Mouse (Mus musculus): ENCODE measurements around the gene Cpxm2.

The Cpxm2 gene

DNA sequence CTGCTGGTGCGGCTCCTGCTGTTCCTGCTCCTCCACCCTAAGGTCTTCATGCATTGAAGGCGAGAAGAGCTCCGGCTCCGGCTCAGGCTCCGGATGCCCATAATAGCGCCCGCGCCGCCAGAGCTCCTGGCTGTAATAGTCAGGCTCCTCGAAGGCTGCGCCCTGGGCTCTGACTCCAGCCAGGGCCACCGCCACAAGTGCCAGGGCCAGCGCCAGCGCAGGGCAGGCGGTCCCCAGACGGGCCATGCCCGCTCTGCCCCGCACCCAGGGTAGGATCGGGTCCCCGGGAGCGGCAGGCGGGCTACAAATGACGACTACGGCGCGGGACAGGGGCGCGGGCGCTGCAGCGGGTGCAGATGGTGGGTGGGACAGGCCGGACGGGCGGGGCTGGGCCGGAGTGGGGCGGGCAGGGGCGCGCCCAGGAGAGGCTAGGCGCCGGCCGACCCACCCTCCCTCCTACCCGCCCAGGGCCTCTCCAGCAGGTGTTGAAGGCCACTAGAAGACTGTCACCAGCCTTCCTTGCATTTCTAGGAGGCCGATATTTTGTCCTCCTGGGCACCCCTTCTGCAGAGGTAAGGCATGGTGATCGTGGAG lies at the start of gene Cpxm2:
Gene Cpxm2 (minus strand): TSS at position 372 of the 594 bp plus-strand sequence.
- DNase-seq (ENCODE audit: low read depth in 1 of 2, low spot score in 2 of 2), result no peak

DNA sequence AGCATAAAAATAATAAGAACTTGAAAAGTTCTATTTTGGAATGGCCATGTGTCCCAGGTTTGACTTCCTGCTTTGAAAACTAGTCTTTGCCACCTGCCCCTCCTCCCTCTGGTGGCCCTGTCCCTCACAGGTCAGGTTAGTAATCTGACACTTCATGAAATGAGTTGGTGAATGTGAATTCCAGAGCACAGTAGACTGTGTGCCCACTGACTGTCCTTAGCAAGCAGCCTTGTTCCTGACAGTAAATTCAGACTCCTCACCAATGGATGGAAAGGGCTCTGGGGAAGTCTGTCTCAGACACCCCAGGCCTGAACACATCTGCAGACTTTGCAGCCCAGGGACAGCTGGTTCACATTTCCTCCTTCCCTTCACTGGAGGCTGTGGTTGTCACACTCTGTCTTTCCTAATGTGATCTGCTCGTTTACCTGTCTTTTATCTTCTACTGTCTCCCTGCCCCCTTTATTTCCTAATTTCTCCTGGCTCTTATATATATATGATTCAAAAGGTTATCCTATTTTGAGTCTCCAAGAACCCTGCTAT lies 49.6 kb upstream of the Cpxm2 start:
- no peak for DNase-seq (ENCODE audit: low read depth in 1 of 2, low spot score in 2 of 2)

DNA sequence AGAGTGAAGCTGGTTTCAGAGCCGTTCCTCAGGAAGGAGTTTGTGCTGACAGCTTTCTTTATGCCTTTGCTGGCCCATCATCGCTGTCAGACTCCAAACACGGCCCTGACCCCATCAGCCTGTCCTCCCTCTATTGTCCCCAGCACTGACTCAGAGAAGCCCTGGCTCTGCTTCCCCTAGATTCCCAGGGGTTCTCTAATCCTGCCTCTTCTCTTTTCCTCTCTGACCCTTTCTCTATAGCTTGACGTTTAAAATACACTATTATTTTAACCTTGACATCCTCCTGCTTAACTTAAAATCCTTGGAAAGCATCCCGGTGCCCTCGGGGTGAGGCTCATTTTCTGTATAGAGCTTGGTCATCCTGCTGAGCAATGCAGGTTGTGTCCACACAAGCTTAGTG lies 45.1 kb upstream of the Cpxm2 start:
- DNase-seq (ENCODE audit: low read depth in 1 of 2, low spot score in 2 of 2), result no peak

DNA sequence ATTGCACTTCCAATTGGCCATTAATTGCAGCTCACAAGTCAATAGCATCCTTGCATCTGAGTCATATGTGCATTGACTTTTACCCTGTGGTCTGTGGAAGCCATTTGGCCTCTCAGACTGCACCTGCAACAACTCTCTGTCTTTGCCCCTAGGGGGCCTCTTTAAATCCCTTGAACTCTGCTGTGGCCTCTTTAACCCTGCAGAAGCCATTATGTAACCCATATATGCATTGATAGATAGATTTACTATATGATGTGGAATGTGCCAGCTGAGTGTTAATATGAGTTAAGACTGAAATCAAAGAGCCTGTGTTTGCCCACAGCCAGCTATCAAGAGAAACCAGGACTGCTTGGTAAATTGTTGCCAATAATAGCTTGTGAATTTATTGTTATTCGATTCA lies 44.3 kb upstream of the Cpxm2 start:
- no peak for DNase-seq (ENCODE audit: low read depth in 1 of 2, low spot score in 2 of 2)

DNA sequence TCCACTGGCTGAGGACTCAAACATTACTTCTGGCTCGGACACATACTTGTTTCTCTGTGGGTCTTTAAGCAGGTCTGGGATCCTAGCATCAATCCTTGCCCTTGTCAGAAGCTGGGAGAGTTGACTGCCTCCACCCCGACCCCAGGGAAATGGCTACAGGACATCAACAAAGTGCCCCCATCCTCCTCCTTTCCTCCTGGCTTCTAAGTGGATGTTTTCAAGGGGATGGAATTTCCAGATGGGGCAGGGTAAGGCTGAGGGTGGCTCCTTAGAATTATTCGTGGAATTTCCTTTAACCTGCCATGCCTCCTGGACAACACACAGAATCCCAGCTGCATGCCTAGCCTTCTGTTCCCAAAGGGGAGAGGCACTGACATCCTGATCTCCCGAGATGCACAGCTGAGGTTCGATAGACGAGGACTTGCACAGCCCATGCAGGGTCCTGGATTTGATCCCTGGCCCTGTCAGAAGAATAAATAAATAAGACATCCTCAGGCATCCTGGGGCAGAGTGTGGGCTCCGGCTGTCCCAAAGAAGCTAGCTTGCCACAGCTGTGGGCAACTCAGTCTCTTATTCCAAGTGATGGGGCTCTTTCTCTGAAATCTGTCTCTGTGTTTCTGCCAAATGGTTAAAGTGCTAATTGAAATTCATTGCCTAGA lies 43.4 kb upstream of the Cpxm2 start:
- DNase-seq (ENCODE audit: low read depth in 1 of 2, low spot score in 2 of 2), result no peak

DNA sequence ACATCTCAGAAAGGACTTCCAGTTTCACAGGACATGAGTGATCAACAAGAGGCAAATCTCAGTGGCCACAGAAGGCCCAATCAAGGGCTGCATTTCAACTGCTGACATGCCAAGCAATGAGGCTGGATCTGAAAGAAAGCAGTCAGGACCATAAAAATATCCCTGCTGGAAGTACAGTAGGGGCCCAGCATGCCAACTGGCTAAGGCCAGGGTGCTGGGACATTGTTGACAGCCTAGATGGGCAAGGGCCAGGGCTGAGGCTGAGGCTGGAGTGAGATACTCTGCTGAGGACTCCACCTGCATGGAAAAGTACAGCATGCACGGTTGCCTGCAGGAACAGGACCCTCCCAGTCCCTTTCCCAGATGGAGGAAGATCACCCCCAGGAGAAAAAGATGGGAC lies 42.0 kb upstream of the Cpxm2 start:
- no peak for DNase-seq (ENCODE audit: low read depth in 1 of 2, low spot score in 2 of 2)

DNA sequence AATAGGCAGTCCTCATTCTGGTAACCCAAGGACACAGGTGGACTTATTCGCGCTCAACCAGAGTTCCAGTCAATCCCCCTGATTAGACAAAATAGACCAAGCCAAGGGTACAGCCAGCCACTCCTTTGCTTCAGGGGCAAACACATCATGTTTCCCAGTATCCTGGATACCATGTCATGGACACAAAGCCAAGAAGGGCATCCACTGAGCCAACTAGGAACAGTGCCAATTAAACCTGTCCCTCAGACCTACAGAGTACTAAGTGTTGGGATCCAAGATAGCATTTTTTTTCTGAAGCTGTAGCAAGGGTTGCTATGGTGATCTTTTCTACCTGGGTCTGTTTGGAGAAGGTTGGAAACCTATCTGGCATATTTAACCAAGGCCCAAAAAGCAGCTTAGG lies 39.1 kb upstream of the Cpxm2 start:
- DNase-seq (ENCODE audit: low read depth in 1 of 2, low spot score in 2 of 2), result no peak

DNA sequence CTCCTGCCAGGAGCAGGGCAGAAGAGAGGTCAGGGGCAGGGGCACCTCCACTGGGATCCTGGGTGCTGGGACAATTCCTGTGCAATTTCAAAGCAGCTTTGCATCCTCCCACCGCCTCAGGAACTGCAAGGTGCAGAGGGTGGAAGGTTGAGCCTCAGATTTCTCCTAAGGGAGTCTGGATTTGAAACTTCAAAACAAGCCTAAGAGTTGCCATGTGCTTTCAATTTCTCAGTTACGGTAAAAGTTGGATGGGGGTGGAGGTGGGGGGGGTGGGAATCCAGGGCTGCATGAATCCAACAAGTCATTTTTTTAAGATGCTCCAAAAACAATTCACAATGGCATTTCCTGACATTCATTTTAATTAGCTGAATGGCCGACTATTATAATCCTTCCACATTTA lies 32.9 kb upstream of the Cpxm2 start:
- DNase-seq (ENCODE audit: low read depth in 1 of 2, low spot score in 2 of 2), result no peak

DNA sequence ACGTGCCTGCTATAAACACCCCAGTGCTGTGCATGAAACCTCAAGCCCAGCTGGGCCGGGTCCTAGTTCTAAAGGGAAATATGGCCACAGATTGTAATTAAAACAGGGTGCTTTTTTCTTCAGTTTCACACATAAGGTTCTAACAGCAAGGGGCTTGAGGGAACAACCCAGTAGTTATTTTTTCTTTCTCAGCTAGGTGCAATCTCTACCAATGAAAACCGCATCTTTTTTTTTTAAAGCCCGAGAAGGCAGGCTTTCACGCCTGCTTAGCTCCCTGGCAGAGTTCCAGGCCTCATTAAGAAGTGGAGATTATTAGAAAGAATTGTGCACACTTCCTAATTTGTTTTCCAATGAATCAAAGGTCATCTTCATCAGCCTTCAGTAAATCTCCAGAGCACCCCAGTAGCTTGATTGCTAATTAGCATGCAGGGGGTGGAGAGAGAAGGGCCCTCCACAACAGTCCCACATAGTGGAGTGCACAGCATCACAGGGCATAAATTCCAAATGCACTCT lies 29.4 kb upstream of the Cpxm2 start:
- no peak for DNase-seq (ENCODE audit: low read depth in 1 of 2, low spot score in 2 of 2)

DNA sequence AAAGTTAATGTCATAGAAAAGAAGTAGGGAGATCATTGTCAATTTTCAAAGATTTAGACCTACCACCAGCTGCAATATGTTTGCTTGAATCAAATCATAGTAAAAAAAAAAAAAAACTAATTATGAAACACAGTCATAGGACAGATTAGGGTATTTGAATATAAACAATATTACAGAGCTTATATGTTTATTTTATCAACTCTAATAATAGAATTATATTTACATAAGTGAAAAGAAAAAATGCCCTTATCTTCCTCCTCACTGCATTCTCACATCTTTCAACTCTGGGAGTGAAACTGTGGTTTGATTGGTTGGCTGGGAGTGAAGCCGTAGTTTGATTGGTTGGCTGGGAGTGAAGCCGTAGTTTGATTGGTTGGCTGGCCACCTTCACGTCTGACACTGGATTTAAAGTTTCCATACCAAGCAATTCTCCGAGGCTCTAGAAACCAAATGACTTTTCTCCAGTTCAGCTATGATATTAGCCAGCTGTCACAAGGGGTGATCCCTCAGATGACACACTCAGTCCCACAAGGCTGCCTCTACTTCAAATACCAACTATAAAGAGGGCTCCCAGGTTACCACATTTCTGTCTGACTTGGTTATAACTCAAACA lies 27.2 kb upstream of the Cpxm2 start:
- DNase-seq (ENCODE audit: low read depth in 1 of 2, low spot score in 2 of 2), result no peak

DNA sequence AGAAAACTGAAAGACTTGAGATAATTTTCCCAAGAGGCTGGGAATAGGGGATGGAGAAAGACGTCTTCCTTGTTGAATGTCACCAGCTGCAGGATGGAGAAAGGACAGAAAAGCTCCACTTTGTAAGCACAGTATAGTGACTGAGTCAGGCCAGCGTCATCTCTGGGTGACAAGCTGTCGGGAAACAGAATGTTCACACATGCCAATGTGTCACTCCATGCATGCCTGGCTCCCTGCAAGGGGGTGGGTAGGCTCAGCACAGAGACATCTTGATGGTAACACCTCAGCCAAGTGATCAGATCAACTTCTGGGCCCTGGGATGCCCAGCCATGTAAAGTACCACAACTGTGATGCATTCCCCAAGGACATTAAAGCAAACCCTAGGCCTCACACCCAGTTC lies 26.5 kb upstream of the Cpxm2 start:
- no peak for DNase-seq (ENCODE audit: low read depth in 1 of 2, low spot score in 2 of 2)

DNA sequence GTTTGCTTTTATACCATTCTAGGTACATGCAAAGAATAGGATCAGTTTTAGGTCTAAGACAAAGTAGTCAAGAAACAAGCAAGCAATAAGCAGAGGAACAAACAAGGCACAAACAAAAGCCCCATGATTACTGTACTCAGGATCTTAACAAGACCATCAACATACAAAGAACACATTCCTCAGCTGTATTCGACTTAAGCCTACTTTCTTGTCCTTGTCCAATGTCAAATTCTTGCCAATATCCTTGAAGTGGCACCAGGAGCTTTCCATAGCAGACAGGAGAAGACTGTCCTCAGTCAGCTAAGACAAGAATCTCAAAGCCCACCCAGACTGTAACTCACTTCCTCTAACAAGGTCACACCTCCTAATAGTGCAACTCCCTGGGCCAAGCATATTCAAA lies 24.5 kb upstream of the Cpxm2 start:
- no peak for DNase-seq (ENCODE audit: low read depth in 1 of 2, low spot score in 2 of 2)

DNA sequence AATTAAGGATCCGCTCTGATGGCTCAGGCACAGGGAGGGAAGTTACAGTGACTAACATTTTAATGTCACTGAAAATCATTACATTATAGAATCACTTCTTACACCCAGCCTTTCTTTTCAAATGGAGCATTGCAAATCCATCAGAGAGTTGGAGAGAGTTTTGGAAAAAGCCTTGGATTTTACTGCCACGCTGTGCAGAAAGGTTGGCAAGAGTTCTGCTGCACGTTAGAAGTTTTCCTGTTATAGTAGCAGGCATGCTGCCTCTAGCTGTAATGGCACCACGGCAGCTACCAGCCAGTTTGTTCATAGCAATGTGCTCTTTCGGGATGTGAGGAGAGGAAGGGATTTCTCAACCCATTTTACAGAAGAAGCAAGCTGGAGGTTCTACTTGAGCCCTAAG lies 20.2 kb upstream of the Cpxm2 start:
- no peak for DNase-seq (ENCODE audit: low read depth in 1 of 2, low spot score in 2 of 2)

DNA sequence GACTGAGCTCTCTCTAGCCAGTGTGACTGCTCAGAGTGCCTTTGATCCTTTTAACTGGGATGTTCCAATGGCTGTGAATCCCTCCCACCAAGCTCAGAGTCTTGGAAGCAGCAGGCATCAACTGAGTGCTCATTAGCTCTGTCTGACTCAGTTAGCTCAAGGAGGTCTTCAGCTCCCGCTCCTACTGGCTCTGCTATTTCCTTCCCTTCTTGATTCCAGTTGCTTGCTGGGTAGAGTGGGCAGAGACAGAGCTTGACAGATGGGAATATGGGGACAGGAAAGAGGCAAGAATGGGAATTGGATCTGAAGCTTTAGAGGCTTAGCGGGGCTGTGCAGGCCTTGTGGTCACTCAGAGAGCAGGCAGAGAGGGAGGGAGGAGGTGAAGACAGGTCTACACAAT lies 19.8 kb upstream of the Cpxm2 start:
- DNase-seq (ENCODE audit: low read depth in 1 of 2, low spot score in 2 of 2), result no peak

DNA sequence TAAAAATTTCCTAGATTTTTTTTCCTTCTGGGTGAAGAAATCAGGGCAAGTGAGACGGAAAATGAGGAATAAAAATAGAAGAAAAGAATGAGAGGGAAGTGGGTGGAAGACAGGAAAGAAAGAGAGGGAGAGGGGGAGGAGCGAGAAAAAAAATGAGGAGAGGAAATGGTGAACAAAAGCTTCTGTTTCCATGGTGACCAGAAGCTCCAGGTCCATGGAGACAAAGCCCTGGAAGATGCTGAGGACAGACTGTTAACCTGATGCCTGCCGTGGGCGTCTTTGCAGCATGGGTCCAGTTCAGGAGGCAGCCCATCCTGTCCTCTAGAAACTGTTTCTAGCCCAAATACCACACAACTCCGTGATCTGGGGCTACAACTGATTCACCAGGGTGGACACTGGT lies 17.7 kb upstream of the Cpxm2 start:
- DNase-seq (ENCODE audit: low read depth in 1 of 2, low spot score in 2 of 2), result no peak

DNA sequence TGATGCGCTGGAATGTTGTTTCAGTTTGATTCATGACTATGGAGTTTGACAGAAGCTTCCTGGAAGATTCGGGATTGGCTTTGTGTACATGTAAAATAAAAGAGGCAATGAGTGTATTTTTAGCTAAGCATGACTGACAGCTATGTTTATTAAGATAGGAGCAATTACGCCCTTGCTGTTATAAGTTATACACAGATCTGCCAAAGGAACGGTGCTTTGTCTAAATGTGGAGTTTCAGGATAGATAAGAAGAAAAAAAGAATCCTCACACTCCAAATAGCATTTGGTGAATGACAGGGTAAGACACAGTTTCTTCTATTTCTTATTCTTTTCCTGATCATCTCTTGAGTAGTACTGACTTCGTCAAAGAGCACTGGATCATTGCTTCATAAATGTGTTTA lies 17.2 kb upstream of the Cpxm2 start:
- DNase-seq (ENCODE audit: low read depth in 1 of 2, low spot score in 2 of 2), result no peak

DNA sequence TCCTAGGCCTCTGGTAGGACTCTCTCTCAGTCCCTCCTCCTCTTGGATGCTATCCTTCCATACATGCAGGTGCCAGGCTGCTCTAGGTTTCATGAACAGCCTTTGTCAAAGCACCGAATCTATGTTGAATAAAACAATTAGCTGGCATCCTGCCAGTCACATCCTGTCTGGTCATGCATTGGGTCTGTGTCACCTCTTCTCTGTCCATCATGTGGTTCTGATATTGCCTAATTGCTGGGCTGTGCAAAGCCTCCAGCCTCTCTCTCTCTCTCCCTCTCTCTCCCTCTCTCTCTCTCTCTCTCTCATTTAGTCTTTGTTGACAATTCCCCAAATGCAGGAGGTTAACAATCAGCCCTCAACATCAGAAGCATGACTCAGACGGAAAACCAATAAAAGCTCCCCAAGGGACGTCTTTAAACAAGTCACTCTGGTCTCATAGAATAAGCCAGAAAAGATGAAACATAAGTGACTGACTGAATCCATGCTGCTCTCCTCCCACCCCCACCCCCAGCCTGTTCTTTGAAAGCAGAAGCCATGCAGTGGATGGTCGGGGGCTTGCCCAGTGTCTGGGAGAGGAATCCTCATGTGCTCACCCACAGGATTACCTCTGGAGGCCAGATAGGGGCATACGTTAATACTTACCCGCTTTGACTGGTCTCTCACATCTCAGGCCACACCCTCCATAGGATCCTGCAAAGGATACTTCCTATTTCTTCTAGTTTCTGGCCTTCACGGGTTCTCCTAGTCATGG lies 15.1 kb upstream of the Cpxm2 start:
- DNase-seq (ENCODE audit: low read depth in 1 of 2, low spot score in 2 of 2), result no peak

DNA sequence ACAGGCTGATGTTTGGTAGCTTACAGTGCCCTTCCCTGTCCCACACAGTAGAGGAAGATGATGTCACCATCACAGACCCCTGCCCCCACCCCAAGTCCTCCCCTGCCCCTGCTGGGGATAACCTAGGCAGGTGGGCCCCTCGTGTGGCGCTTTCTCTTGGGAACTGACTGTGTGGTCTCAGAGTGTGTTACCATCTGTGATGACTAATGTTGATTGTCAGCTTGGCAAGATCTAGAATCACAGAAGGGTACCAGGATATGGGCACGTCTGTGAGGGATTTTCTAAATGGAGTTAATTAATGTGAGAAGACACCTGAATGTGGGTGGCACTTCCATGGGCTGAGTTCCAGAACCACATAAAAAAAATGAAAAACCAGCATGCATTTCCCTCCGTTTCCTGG lies 12.7 kb upstream of the Cpxm2 start:
- DNase-seq (ENCODE audit: low read depth in 1 of 2, low spot score in 2 of 2), result no peak

DNA sequence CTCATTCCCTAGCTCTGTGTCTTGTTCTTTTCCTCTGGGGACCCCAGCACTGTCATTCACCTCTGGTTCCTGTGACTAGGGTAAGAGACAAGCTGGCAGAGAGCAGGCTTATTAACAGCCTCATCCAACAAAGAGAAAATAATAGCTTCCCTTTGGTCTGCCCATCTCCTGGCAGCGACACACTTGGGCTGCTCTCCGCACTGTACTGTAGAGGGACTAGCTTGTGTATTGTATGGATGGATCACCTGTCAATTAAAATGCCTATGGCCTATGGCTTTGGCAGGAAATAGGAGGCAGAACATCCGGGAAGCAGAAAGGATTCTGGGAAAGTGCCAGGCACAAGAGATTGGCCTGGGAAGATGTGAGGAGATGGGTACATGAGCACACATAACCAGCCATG lies 7.7 kb upstream of the Cpxm2 start:
- no peak for DNase-seq (ENCODE audit: low read depth in 1 of 2, low spot score in 2 of 2)

DNA sequence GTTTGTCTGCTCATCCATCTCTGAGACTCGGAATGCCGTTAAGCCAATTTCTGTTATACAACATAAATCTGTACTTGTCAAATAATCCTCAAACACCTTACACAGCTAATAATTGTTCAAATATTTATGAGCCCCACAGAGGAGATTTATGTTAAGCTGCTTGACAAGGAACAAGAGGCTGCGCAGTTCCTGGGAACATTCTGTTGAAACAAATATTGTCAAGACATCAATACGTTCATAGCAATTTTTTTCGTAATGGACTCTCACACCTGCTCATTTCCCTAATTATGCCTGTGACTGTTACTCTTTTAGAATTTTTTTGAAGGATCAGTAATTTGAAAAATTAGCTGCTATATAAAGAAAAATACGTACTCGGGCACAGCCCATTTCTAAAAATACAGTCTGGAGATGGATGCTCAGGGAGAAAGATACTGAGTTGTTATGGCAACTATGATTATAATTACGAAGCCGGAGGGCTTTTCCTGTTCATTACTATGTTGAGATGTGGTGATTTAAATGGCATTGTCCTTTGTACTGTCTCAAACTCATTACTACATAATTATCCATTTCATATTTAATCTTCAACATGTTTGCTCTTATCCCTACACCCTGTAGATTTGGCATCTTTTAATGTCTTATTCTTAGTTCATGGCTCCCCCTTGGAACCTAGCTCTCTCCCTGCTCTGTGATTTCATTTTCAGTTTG lies 3.9 kb upstream of the Cpxm2 start:
- no peak for DNase-seq (ENCODE audit: low read depth in 1 of 2, low spot score in 2 of 2)

DNA sequence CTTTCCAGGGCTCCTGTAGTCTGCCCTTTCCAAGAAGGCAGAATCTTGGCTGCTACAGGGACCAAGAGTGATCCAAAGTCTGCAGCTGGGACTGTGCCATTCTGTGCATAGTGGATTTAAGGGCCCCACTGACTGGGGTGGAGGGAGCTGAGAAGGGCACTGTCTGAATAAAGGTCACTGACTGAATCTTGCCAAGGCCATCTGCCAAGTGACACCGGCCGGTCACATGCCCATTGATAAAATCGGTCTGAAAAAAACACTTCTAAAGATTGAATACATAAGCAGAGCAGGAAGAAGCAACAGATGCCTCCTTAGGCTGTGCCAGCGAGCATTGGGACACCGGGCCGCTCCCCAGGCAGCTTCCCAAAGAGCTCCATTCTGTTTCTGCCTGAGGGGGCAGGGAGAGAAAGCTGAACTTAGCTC lies 803 bp downstream of the Cpxm2 start:
- DNase-seq (ENCODE audit: low read depth in 1 of 2, low spot score in 2 of 2), result no peak
